Mouse (Mus musculus) midbrain, embryonic 12.5 days (tissue): ENCODE results near the gene Scin. TPM values are rescaled to one million over a fixed set of nuclear protein-coding genes. Genes with fewer than 3 reads are reported as not detected.
A peak's percentile ranks its signal among the peaks of the same experiment; 100 is the strongest.
"Not testable (repeated sequence)": the region's sequence is repeated elsewhere in the genome, so short reads cannot be mapped to it uniquely, and the experiment has no call there.

Experiments used
- ATAC-seq: fragments of 200-750 bp; cut with Nextera tagmentation; 2 replicates; pipeline ENCODE4 v1.8.0; 2017; ENCODE audit warnings: low read depth, moderate TSS enrichment, moderate library complexity; ENCODE audit not compliant: low FRiP score
- H3K27ac ChIP-seq: fragments of 300-500 bp; sonication (generic); replicated peaks from 2 replicates; pipeline ENCODE4 v1.5.1; 2016; ENCODE audit warnings: mild to moderate bottlenecking
- H3K27me3 ChIP-seq: fragments of 300-500 bp; sonication (generic); 2 replicates; pipeline ENCODE4 v1.6.1; 2016; ENCODE audit warnings: mild to moderate bottlenecking
- H3K36me3 ChIP-seq: fragments of 300-500 bp; sonication (generic); 2 replicates; pipeline ENCODE4 v1.6.1; 2016
- H3K4me1 ChIP-seq: fragments of 300-500 bp; sonication (generic); 2 replicates; pipeline ENCODE4 v1.6.1; 2016
- H3K4me2 ChIP-seq: fragments of 300-500 bp; sonication (generic); replicated peaks from 2 replicates; pipeline ENCODE4 v1.6.1; 2016; ENCODE audit warnings: mild to moderate bottlenecking, moderate library complexity
- H3K4me3 ChIP-seq: fragments of 300-500 bp; sonication (generic); 2 replicates; pipeline ENCODE4 v1.5.1; 2016; ENCODE audit warnings: mild to moderate bottlenecking
- H3K9ac ChIP-seq: fragments of 300-500 bp; sonication (generic); replicated peaks from 2 replicates; pipeline ENCODE4 v1.6.1; 2016; ENCODE audit warnings: mild to moderate bottlenecking, moderate library complexity
- H3K9me3 ChIP-seq: fragments of 300-500 bp; sonication (generic); 2 replicates; pipeline ENCODE4 v1.6.1; 2016; ENCODE audit warnings: mild to moderate bottlenecking
- WGBS: fragments of 180-500 bp; shearing (Covaris S2); methylation state at CpG from one replicate; pipeline ENCODE4 v1.1.7; 2016; 5-methylcytosine and 5-hydroxymethylcytosine counted together
- polyA plus RNA-seq: library from polyadenylated mRNA; unstranded; fragments of >200 nt; fragmentation: Nextera tagmentation; extraction: Ambion mirVana; gene quantifications from 2 replicates; pipeline ENCODE4 v1.2.1, GENCODE M21; 2016

The Scin gene
- 0.09 TPM in 1 of 2 replicates, not detected in the other for polyA plus RNA-seq

GRCm38 (mm10) chr12:40133573-40134271 is at the start of gene Scin:
Gene Scin, minus strand, starts transcription at chr12:40134228.
- no peaks in the 10 kb centered on the region for H3K36me3 ChIP-seq
- 1% methylated on average over 39 of the region's 39 CpGs for WGBS
- ATAC-seq, result peak; percentile 68

DNA sequence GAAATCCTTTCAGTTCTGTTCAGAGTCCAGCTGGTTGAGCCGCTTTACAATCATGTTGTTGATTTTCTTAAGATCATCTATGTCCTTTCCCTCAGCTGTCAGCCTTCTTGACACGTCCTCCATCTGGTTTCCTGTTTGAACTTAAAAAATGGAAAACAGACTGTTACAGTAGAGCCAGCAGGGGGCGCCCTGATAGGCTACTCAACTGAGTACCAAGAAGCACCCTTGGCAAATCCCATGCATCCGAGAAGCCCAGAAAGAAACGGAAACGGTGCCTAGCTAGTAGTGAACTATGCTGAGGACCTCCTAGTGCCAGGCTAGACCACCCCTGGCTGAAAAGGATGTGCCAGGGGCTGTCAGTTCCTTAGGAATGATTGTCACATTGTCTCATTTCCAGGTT is 43.1 kb upstream of the Scin start:
- H3K27ac ChIP-seq, result no peak overlapping the region
- H3K4me3 ChIP-seq, result no peak overlapping the region
- 63% methylated on average over 6 of the region's 6 CpGs for WGBS
- H3K9ac ChIP-seq, result no peak overlapping the region
- ATAC-seq, result no peak
- no peaks in the 10 kb centered on the region for H3K4me1 ChIP-seq
- 0 out of 2 replicates have a peak, but pooled peaks cover 2% of the 10 kb centered on the region for H3K9me3 ChIP-seq
- no peaks in the 10 kb centered on the region for H3K27me3 ChIP-seq
- no peak overlapping the region for H3K4me2 ChIP-seq
- H3K36me3 ChIP-seq, result no peaks in the 10 kb centered on the region

More at GRCm38 (mm10) chr12:40133573-40134271, at the start of gene Scin:
- H3K9ac ChIP-seq, result peak within 1 kb of the TSS; percentile 25; the same call in 1 of the 2 replicates
- peaks cover 11% of the 10 kb centered on the region for H3K4me1 ChIP-seq
- peaks cover 30% of the 10 kb centered on the region for H3K27me3 ChIP-seq
- H3K4me3 ChIP-seq, result peak within 1 kb of the TSS; percentile 45
- no peaks in the 10 kb centered on the region for H3K9me3 ChIP-seq
- no peak within 1 kb of the TSS for H3K27ac ChIP-seq
- H3K4me2 ChIP-seq, result peak within 1 kb of the TSS; percentile 81

DNA sequence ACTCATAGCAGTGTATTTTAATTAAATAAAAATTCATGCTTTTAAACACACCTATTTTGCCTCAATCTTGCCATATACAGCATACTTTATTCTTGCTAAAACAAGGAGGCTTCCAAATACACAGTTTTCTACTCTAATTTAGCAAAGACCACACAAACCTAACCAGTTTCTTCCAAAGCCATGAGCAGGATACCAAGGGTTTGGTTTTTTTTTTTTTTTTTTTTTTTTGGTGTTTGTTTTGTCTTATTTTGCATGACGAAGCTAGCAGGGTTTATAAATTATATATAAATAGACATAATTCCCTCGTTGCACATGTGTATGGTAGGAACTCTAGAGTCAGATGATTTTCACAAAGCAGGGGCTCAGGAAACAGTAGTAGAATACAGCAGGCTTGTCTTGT is 42.1 kb upstream of the Scin start:
- 0 out of 2 replicates have a peak, but pooled peaks cover 2% of the 10 kb centered on the region for H3K9me3 ChIP-seq
- no peak overlapping the region for H3K27ac ChIP-seq
- WGBS, result 79% methylated on average over 2 of the region's 2 CpGs
- H3K9ac ChIP-seq, result no peak overlapping the region
- no peak overlapping the region for H3K4me3 ChIP-seq
- no peak overlapping the region for H3K4me2 ChIP-seq
- H3K27me3 ChIP-seq, result no peaks in the 10 kb centered on the region
- no peaks in the 10 kb centered on the region for H3K36me3 ChIP-seq
- H3K4me1 ChIP-seq, result no peaks in the 10 kb centered on the region
- no peak for ATAC-seq

GRCm38 (mm10) chr12:40175171-40175570 is 41.1 kb upstream of the Scin start:
- H3K36me3 ChIP-seq, H3K9ac ChIP-seq, H3K9me3 ChIP-seq, H3K4me3 ChIP-seq, H3K27ac ChIP-seq, H3K4me1 ChIP-seq, H3K4me2 ChIP-seq, ATAC-seq, H3K27me3 ChIP-seq: not testable (repeated sequence)
- 78% methylated on average over 1 of the region's 1 CpGs for WGBS

- no peak overlapping the region for H3K9ac ChIP-seq
- ATAC-seq, result no peak
- 85% methylated on average over 2 of the region's 2 CpGs for WGBS
These were observed 37.6 kb upstream of the Scin start for GRCm38 (mm10) chr12:40171637-40172036.

DNA sequence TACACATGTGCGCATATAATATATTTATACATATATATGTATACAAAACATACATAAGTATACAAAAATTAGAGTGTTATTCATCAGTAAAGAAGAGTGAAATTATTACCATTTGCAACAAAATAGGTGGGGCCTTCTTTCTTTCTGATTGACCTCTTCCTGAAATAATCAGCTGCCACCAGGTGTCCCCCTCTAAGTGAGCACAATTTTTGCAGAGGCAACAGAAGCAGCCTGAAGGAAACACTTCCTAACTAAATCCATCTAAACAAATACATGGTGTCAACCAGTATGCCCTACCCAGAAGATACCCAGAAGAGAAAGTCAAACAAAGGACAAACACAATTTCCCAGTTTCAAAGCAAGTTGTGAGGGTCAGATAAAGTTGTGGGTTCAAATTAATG is 35.6 kb upstream of the Scin start:
- H3K27me3 ChIP-seq, result no peaks in the 10 kb centered on the region
- no peak overlapping the region for H3K4me3 ChIP-seq
- no peaks in the 10 kb centered on the region for H3K4me1 ChIP-seq
- H3K4me2 ChIP-seq, result no peak overlapping the region
- H3K9ac ChIP-seq, result no peak overlapping the region
- no peaks in the 10 kb centered on the region for H3K36me3 ChIP-seq
- no peak overlapping the region for H3K27ac ChIP-seq
- WGBS, result 100% methylated on average over 1 of the region's 1 CpGs
- ATAC-seq, result no peak
- H3K9me3 ChIP-seq, result no peaks in the 10 kb centered on the region

More at GRCm38 (mm10) chr12:40171637-40172036, 37.6 kb upstream of the Scin start:
- H3K9me3 ChIP-seq, result no peaks in the 10 kb centered on the region
- H3K4me2 ChIP-seq, result no peak overlapping the region
- no peaks in the 10 kb centered on the region for H3K36me3 ChIP-seq
- H3K4me3 ChIP-seq, result no peak overlapping the region
- no peak overlapping the region for H3K27ac ChIP-seq
- H3K27me3 ChIP-seq, result no peaks in the 10 kb centered on the region
- H3K4me1 ChIP-seq, result no peaks in the 10 kb centered on the region

- ATAC-seq, result peak; percentile 82
- Histone ChIP-seq H3K9me3 (no peaks in the 10 kb centered on the region), H3K27ac (no peak overlapping the region), H3K4me1 (no peaks in the 10 kb centered on the region), H3K27me3 (no peaks in the 10 kb centered on the region), H3K9ac (no peak overlapping the region), H3K4me2 (no peak overlapping the region), H3K4me3 (no peak overlapping the region), H3K36me3 (no peaks in the 10 kb centered on the region)
- 13% methylated on average over 2 of the region's 2 CpGs for WGBS
These were observed 30.6 kb upstream of the Scin start for GRCm38 (mm10) chr12:40164621-40165020.

GRCm38 (mm10) chr12:40160777-40161176 is 26.7 kb upstream of the Scin start:
- Histone ChIP-seq H3K4me2 (no peak overlapping the region), H3K9ac (no peak overlapping the region), H3K4me1 (no peaks in the 10 kb centered on the region), H3K27me3 (no peaks in the 10 kb centered on the region), H3K4me3 (no peak overlapping the region), H3K9me3 (no peaks in the 10 kb centered on the region), H3K27ac (no peak overlapping the region), H3K36me3 (no peaks in the 10 kb centered on the region)
- WGBS, result 72% methylated on average over 2 of the region's 2 CpGs
- ATAC-seq, result no peak

GRCm38 (mm10) chr12:40154188-40154587 is 20.2 kb upstream of the Scin start:
- no peak overlapping the region for H3K4me2 ChIP-seq
- no peaks in the 10 kb centered on the region for H3K27me3 ChIP-seq
- no peaks in the 10 kb centered on the region for H3K9me3 ChIP-seq
- no peak overlapping the region for H3K27ac ChIP-seq
- no peaks in the 10 kb centered on the region for H3K36me3 ChIP-seq
- no peak overlapping the region for H3K4me3 ChIP-seq
- WGBS, result 94% methylated on average over 6 of the region's 6 CpGs
- no peak for ATAC-seq
- H3K9ac ChIP-seq, result no peak overlapping the region
- H3K4me1 ChIP-seq, result no peaks in the 10 kb centered on the region

- no peaks in the 10 kb centered on the region for H3K4me1 ChIP-seq
- H3K9ac ChIP-seq, result no peak overlapping the region
- no peaks in the 10 kb centered on the region for H3K36me3 ChIP-seq
- no peaks in the 10 kb centered on the region for H3K9me3 ChIP-seq
- no peak overlapping the region for H3K4me3 ChIP-seq
- H3K27me3 ChIP-seq, result no peaks in the 10 kb centered on the region
- H3K27ac ChIP-seq, result no peak overlapping the region
- 87% methylated on average over 8 of the region's 8 CpGs for WGBS
- ATAC-seq, result no peak
- H3K4me2 ChIP-seq, result no peak overlapping the region
These were observed 18.5 kb upstream of the Scin start for GRCm38 (mm10) chr12:40152353-40153069.

- WGBS, result 87% methylated on average over 4 of the region's 4 CpGs
- Histone ChIP-seq H3K27ac (no peak overlapping the region), H3K27me3 (no peaks in the 10 kb centered on the region), H3K4me1 (no peaks in the 10 kb centered on the region), H3K9ac (no peak overlapping the region), H3K4me2 (no peak overlapping the region), H3K9me3 (no peaks in the 10 kb centered on the region), H3K36me3 (no peaks in the 10 kb centered on the region), H3K4me3 (no peak overlapping the region)
- no peak for ATAC-seq
These were observed 13.3 kb upstream of the Scin start for GRCm38 (mm10) chr12:40147319-40147718.

- Histone ChIP-seq H3K4me2 (no peak overlapping the region), H3K4me3 (no peak overlapping the region), H3K27ac (no peak overlapping the region), H3K9ac (no peak overlapping the region), H3K36me3 (no peaks in the 10 kb centered on the region), H3K4me1 (no peaks in the 10 kb centered on the region), H3K9me3 (no peaks in the 10 kb centered on the region), H3K27me3 (no peaks in the 10 kb centered on the region)
- no peak for ATAC-seq
- WGBS, result 76% methylated on average over 5 of the region's 5 CpGs
These were observed 12.5 kb upstream of the Scin start for GRCm38 (mm10) chr12:40146510-40146909.
